Mouse (Mus musculus) liver, embryonic 15.5 days (tissue): ENCODE data around the gene Ssbp1. TPM values are rescaled to one million over a fixed set of nuclear protein-coding genes. Genes with fewer than 3 reads are reported as not detected.

Source experiments
- ATAC-seq: fragments of 200-750 bp; cut with Nextera tagmentation; 2 replicates; pipeline ENCODE4 v1.8.0; 2017; ENCODE audit warnings: moderate number of reproducible peaks, mild to moderate bottlenecking, moderate library complexity; ENCODE audit not compliant: insufficient read depth
- H3K27ac ChIP-seq: fragments of 300-500 bp; sonication (generic); replicated peaks from 2 replicates; pipeline ENCODE4 v1.5.1; 2015; ENCODE audit warnings: mild to moderate bottlenecking, inconsistent platforms
- H3K27me3 ChIP-seq: fragments of 300-500 bp; sonication (generic); 2 replicates; pipeline ENCODE4 v1.6.1; 2015; ENCODE audit warnings: mild to moderate bottlenecking, inconsistent platforms
- H3K36me3 ChIP-seq: fragments of 300-500 bp; sonication (generic); replicated peaks from 2 replicates; pipeline ENCODE4 v1.6.1; 2015; ENCODE audit warnings: moderate library complexity, mild to moderate bottlenecking, inconsistent platforms
- H3K4me1 ChIP-seq: fragments of 300-500 bp; sonication (generic); replicated peaks from 2 replicates; pipeline ENCODE4 v1.6.1; 2015; ENCODE audit warnings: inconsistent platforms
- H3K4me2 ChIP-seq: fragments of 300-500 bp; sonication (generic); 2 replicates; pipeline ENCODE4 v1.6.1; 2015; ENCODE audit warnings: moderate library complexity, mild to moderate bottlenecking, inconsistent platforms
- H3K4me3 ChIP-seq: fragments of 300-500 bp; sonication (generic); replicated peaks from 2 replicates; pipeline ENCODE4 v1.5.1; 2015; ENCODE audit warnings: mild to moderate bottlenecking, inconsistent platforms
- H3K9ac ChIP-seq: fragments of 300-500 bp; sonication (generic); 2 replicates; pipeline ENCODE4 v1.6.1; 2015; ENCODE audit warnings: moderate library complexity, mild to moderate bottlenecking, inconsistent platforms
- H3K9me3 ChIP-seq: fragments of 300-500 bp; sonication (generic); replicated peaks from 2 replicates; pipeline ENCODE4 v1.6.1; 2016; ENCODE audit warnings: inconsistent platforms
- WGBS: fragments of 180-500 bp; shearing (Covaris S2); methylation state at CpG from one replicate; pipeline ENCODE4 v1.1.7; 2015; ENCODE audit warnings: mixed read lengths; ENCODE audit not compliant: insufficient replicate concordance; 5-methylcytosine and 5-hydroxymethylcytosine counted together
- polyA plus RNA-seq: library from polyadenylated mRNA; unstranded; fragments of >200 nt; fragmentation: Nextera tagmentation; extraction: Ambion mirVana; gene quantifications from 2 replicates; pipeline ENCODE4 v1.2.1, GENCODE M21; 2015

Ssbp1 gene
- polyA plus RNA-seq, 1 experiment from 2014 or later = 53.0 TPM

DNA sequence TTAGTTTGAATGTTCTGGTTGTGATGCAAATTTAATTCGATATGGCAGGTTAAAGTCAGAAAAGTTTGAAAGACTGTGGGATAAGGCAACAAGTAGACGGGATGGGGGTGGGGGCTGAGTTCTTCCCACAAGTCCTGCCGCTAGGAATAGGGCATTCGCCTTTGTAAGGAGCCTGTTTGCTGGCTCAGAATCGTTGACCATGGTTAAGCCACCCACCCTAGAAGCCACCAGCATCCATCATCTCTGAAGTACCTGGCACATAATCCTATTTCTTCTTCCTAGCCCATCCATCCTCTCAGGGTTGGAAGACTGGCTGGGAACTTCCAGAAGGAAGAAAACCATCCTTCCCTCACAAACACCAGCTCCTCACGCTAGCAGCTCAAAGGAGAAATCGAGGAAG lies 36.5 kb upstream of the Ssbp1 start:
- Histone ChIP-seq H3K4me2 (peak overlapping the region; percentile 85), H3K9ac (0 out of 2 replicates have a peak overlapping the region, but pooled peaks have one; percentile 54), H3K27me3 (peaks cover 62% of the 10 kb centered on the region), H3K4me1 (peaks cover 19% of the 10 kb centered on the region), H3K36me3 (no peaks in the 10 kb centered on the region), H3K9me3 (no peaks in the 10 kb centered on the region), H3K4me3 (peak overlapping the region; percentile 66), H3K27ac (no peak overlapping the region)
- WGBS = 26% methylated on average over 7 of the region's 7 CpGs
- no peak for ATAC-seq

DNA sequence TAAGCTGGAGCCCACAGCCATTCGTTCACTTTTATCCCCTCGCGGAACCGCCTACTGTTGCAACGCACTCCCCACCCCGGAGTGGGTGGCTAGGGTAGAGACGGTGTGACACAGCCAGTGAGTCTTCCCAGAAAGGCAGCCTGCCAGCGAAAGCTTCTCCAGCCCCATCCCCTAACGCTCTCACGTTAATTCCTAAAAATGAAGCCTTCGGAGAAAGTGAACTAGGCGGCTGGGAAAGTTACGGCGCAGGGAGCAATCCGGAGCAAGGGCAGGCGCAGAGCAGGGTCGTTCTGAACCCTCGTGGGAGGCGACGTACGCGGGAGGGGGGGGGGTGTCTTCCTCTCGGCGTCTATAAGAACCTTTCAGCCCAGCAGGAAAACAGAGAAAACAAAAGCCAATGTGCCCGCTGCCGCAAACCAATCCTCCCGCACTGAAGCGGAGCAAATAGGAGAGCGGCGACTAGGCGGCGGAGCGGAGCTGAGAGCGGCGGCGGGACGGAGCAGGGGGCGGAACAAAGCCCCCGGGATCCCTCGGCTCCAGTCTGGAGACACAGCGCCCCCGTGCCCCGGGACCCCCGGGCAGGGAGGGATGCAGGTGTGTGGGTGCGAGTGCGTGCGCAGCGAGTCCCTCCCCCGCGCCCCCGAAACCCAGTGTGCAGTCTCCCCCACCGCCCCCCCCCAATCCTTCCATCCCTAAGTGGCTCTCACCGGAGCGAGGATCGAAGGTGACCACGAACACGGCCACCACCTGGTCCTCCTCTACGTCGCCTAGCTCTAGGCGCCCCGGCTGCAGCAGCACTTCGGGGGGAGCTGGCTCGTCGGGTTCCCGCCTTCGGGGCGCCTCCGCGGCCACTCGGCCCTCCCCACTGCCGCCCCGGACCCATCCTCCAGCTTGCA lies 35.8 kb upstream of the Ssbp1 start:
- Histone ChIP-seq H3K27me3 (peaks cover 65% of the 10 kb centered on the region), H3K4me3 (peak overlapping the region; percentile 66), H3K27ac (no peak overlapping the region), H3K9me3 (no peaks in the 10 kb centered on the region), H3K36me3 (no peaks in the 10 kb centered on the region), H3K4me2 (peak overlapping the region; percentile 85), H3K4me1 (peaks cover 19% of the 10 kb centered on the region), H3K9ac (peak overlapping the region; percentile 54; the same call in 1 of the 2 replicates)
- ATAC-seq = peak; percentile 67
- under 1% methylated on average over 70 of the region's 72 CpGs for WGBS

DNA sequence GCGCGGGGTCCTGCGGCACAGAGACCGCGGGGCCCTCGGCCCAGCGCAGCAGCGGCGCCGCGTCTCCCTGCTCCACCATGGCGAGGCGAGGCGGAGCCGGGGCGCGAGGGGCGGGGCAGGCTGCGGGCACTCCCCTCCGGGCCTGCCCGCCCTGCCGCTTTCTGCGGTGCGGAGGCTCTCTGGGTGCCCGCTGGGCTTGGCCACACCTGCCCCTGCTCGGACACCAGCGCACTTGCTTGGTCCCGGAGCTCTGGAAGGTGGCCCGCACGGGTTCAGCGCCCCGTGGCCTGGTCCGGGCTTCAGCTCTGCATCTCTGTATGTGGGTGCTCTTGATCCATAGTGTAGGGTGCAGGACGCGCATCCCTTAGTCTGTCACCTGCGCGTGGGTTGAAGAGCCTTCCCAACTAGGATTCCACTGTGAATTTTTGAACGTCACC lies 35.1 kb upstream of the Ssbp1 start, which contains the start of gene E330009J07Rik:
Gene E330009J07Rik, minus strand, starts transcription at position 89 of the 437 bp plus-strand sequence.
- no peaks in the 10 kb centered on the region for H3K36me3 ChIP-seq
- H3K27me3 ChIP-seq = peaks cover 70% of the 10 kb centered on the region
- no peak within 1 kb of the TSS for H3K27ac ChIP-seq
- peak; percentile 82 for ATAC-seq
- H3K4me3 ChIP-seq = peak within 1 kb of the TSS; percentile 66
- peaks cover 17% of the 10 kb centered on the region for H3K4me1 ChIP-seq
- H3K4me2 ChIP-seq = peak within 1 kb of the TSS; percentile 85
- H3K9ac ChIP-seq = peak within 1 kb of the TSS; percentile 54; the same call in 1 of the 2 replicates
- no peaks in the 10 kb centered on the region for H3K9me3 ChIP-seq
- WGBS = under 1% methylated on average over 38 of the region's 38 CpGs

DNA sequence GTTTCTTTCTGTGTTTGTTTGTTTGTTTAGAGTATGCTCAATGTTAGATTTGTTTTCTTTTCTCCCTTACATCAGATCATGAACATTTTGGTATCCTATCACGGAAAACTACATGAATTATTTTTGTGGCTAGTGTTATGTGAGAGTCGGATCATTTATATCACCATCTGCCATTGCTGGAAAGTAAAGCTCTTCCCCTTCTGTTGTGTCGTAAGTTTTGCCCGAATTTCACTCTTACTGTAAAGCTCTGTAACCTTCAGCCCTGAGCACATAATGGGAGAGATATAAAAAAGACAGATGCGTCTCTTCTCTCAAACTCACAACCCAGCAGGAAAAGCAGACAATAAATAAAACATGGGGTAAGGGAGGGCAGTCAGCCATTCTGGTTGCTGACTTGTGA lies 32.2 kb upstream of the Ssbp1 start, which contains the start of gene Wee2:
Gene Wee2, plus strand, starts transcription at position 153 of the 400 bp plus-strand sequence.
- H3K4me1 ChIP-seq = peaks cover 13% of the 10 kb centered on the region
- ATAC-seq = no peak
- H3K27ac ChIP-seq = no peak within 1 kb of the TSS
- no peak within 1 kb of the TSS for H3K4me2 ChIP-seq
- WGBS = 53% methylated on average over 5 of the region's 5 CpGs
- no peak within 1 kb of the TSS for H3K4me3 ChIP-seq
- no peaks in the 10 kb centered on the region for H3K9me3 ChIP-seq
- H3K9ac ChIP-seq = no peak within 1 kb of the TSS
- H3K27me3 ChIP-seq = peaks cover 71% of the 10 kb centered on the region
- H3K36me3 ChIP-seq = no peaks in the 10 kb centered on the region

DNA sequence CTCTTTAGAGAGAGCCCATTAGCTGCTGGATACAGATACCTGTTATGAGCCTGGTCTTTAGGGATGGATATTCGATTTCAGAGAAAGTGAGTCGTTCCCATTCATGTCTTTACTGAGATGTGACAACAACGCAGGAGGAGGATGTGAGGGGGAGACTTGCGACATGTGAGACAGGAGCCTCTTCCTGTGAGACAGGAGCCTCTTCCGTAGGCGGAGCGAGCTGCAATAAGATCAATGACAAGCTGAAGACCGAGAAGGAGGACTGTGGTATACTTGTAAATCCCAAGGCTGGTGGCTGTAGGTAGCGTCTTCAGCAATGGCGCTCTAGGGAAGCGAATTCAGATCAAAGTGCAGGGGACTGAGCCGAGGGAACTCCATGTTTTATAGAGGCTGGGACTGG lies 31.4 kb upstream of the Ssbp1 start:
- H3K27ac ChIP-seq = no peak overlapping the region
- H3K9me3 ChIP-seq = no peaks in the 10 kb centered on the region
- H3K4me2 ChIP-seq = no peak overlapping the region
- no peak for ATAC-seq
- peaks cover 66% of the 10 kb centered on the region for H3K27me3 ChIP-seq
- H3K4me3 ChIP-seq = no peak overlapping the region
- H3K4me1 ChIP-seq = peaks cover 12% of the 10 kb centered on the region
- 18% methylated on average over 12 of the region's 12 CpGs for WGBS
- H3K36me3 ChIP-seq = no peaks in the 10 kb centered on the region
- no peak overlapping the region for H3K9ac ChIP-seq

DNA sequence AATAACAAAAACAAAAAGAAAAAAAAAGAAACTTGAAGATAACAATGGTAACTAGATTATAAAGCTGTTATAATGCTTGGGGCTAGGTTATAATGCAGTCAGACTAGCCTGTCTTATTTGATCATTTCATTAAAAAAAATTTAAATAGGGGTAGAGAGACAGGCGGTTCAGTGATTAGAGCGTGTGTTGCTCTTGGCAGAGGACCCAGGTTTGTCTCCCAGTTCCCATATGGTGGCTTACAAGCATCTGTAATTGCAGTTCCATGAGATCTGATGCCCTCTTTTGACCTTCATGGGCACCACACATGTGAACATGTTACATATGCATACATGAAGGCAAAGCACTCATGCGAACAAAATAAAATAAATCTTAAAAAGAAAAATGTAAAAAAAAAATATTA lies 29.9 kb upstream of the Ssbp1 start:
- Histone ChIP-seq H3K9me3 (no peaks in the 10 kb centered on the region), H3K36me3 (no peaks in the 10 kb centered on the region), H3K4me2 (no peak overlapping the region), H3K4me3 (no peak overlapping the region), H3K27me3 (peaks cover 51% of the 10 kb centered on the region), H3K4me1 (peaks cover 1% of the 10 kb centered on the region; the same call in 1 of the 2 replicates), H3K9ac (no peak overlapping the region), H3K27ac (no peak overlapping the region)
- WGBS = 61% methylated on average over 3 of the region's 3 CpGs
- no peak for ATAC-seq

DNA sequence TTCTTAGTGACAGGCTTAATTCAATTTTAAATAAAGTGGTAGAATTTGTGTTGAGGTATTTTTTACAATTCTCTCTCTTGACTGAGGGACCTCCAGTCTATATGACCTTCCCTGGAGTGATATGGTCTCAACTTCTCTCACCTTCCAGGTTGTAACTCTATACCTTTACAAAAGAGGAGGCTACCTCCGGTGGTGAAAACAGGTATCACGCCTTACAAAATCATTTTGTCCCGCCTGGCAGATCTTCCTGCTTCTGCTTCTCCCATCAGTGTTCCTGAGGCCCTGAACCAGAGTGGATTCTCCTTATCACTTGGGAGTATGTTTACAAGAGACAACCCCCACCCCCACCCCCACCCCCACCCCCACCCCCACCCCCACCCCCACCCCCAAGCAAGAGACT lies 29.4 kb upstream of the Ssbp1 start:
- Histone ChIP-seq H3K4me2 (no peak overlapping the region), H3K4me1 (no peaks in the 10 kb centered on the region), H3K9ac (no peak overlapping the region), H3K4me3 (no peak overlapping the region), H3K27ac (no peak overlapping the region), H3K27me3 (peaks cover 46% of the 10 kb centered on the region), H3K9me3 (no peaks in the 10 kb centered on the region), H3K36me3 (no peaks in the 10 kb centered on the region)
- WGBS = 35% methylated on average over 3 of the region's 3 CpGs
- no peak for ATAC-seq

DNA sequence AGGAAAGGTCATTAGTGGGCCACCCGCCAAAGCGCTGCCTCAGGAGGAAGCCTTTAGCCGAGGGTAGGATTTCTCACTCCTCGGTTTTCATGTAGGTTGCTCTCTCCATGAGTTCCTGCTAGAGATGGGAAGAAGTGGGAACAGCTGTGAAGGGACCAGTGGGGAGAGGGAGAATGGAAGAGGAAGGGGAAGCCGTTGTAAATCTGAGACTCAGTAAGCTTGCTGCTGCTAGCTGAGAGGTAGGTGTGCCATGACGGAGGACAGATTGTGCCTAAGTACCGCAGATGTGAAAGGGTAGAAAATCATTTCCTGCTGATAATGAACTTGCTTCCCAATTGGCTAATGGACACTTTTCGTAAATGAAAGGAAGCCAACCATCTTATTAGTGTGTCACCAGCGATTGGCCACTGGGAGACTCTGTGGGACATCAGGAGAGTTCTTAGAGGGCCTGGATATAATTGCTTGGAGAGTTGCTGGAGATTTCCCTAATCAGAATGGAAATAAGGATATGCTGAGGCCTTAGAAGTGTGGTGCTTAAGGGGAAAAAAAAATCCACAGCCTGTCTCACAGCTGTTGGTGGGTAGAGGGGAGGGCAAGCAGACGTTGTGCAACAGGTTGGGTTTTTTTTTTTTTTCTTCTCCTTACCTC lies 27.7 kb upstream of the Ssbp1 start:
- no peaks in the 10 kb centered on the region for H3K4me1 ChIP-seq
- no peaks in the 10 kb centered on the region for H3K36me3 ChIP-seq
- no peak for ATAC-seq
- H3K9ac ChIP-seq = no peak overlapping the region
- WGBS = 33% methylated on average over 10 of the region's 10 CpGs
- H3K4me2 ChIP-seq = no peak overlapping the region
- H3K27ac ChIP-seq = no peak overlapping the region
- H3K4me3 ChIP-seq = no peak overlapping the region
- peaks cover 34% of the 10 kb centered on the region for H3K27me3 ChIP-seq
- no peaks in the 10 kb centered on the region for H3K9me3 ChIP-seq

DNA sequence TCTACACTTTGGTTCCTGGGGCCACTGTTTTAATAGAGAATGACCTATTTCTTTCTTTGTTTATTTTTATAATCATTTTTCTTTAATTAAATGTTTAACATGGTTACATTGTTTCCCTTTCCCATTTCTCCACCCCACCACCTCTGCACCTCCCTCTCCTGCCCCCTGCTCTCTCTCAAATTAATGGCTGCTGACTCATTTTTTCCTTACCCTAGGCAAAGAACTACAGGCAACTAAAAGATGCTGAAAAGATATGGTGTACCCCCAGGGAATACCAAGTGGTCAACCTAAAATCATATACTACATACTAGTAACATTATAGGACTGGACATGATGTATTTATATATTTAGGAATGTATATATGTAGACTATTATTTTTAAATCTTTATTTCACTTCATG lies 22.5 kb upstream of the Ssbp1 start:
- H3K36me3 ChIP-seq = no peaks in the 10 kb centered on the region
- H3K4me1 ChIP-seq = no peaks in the 10 kb centered on the region
- no peaks in the 10 kb centered on the region for H3K9me3 ChIP-seq
- H3K27me3 ChIP-seq = peaks cover 9% of the 10 kb centered on the region; the same call in 1 of the 2 replicates
- no peak for ATAC-seq
- no peak overlapping the region for H3K27ac ChIP-seq
- no peak overlapping the region for H3K4me3 ChIP-seq
- no peak overlapping the region for H3K9ac ChIP-seq
- no peak overlapping the region for H3K4me2 ChIP-seq

DNA sequence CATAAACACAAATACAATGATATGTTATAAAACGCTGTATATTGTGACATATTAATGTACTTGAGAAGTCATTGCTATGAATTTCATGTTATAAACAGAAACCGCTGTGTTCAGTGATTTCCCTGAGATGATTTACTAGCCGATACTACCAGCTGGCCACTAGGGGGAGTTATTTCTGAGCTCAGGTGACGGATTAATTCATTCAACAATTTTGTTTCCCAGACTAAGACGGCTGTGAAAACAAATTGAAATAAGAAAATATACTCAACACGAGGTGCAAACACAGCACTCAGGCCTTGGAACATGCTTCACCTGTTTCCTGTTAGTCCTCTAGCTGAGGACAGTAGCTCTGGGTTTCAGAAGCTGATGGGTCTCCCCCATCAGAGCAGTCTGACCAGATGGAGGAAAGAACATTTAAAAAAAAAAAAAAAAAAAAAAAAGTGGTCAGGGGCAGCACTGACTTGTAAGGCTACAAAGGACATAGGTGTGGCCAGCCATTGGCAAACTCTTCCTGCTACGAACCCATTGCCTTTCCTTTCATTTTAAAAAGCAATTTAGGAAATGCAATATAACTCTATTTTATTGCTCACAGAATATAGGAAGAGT lies 16.6 kb upstream of the Ssbp1 start:
- H3K4me1 ChIP-seq = no peaks in the 10 kb centered on the region
- no peaks in the 10 kb centered on the region for H3K9me3 ChIP-seq
- no peaks in the 10 kb centered on the region for H3K27me3 ChIP-seq
- H3K4me3 ChIP-seq = no peak overlapping the region
- ATAC-seq = no peak
- no peaks in the 10 kb centered on the region for H3K36me3 ChIP-seq
- 19% methylated on average over 7 of the region's 7 CpGs for WGBS
- H3K9ac ChIP-seq = no peak overlapping the region
- no peak overlapping the region for H3K27ac ChIP-seq
- H3K4me2 ChIP-seq = no peak overlapping the region

DNA sequence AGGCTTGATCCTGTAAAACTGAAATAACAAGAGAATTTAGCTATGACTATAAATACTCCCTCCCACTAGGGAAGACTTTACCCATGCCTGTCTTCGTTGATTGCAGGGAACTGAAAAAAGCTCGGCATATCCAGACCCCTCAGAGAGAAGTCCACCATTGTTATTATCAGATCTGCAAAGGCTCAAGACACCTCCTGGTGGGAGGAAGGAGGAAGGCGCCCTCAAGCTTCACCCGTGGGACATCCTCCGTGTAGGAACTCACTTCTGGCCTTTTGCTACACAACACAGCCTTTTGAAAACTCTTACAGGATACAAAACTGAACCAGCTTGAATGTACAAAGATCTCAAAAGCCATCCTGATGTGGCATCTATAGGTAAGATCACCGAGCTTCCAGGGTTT lies 5.4 kb upstream of the Ssbp1 start:
- 39% methylated on average over 6 of the region's 6 CpGs for WGBS

More for the DNA sequence above, 5.4 kb upstream of the Ssbp1 start:
- Histone ChIP-seq H3K4me2 (no peak overlapping the region), H3K4me3 (no peak overlapping the region), H3K36me3 (no peaks in the 10 kb centered on the region), H3K27ac (no peak overlapping the region), H3K9me3 (no peaks in the 10 kb centered on the region), H3K4me1 (no peaks in the 10 kb centered on the region), H3K27me3 (no peaks in the 10 kb centered on the region), H3K9ac (no peak overlapping the region)
- ATAC-seq = no peak
